Mouse (Mus musculus) heart, embryonic 10.5 days (tissue): ENCODE data around the gene Abhd8. TPM values are rescaled to one million over a fixed set of nuclear protein-coding genes. Genes with fewer than 3 reads are reported as not detected.

Experiments used
- DNase-seq: peaks from one replicate; pipeline ENCODE4 v3.0.0-alpha.2; 2017; ENCODE audit warnings: low spot score
- H3K27ac ChIP-seq: fragments of 300-500 bp; sonication (generic); 2 replicates; pipeline ENCODE4 v1.5.1; 2016; ENCODE audit warnings: mild to moderate bottlenecking
- H3K27me3 ChIP-seq: fragments of 300-500 bp; sonication (generic); 2 replicates; pipeline ENCODE4 v1.6.1; 2016; ENCODE audit warnings: mild to moderate bottlenecking; ENCODE audit not compliant: poor library complexity, insufficient read depth, severe bottlenecking
- H3K36me3 ChIP-seq: fragments of 300-500 bp; sonication (generic); 2 replicates; pipeline ENCODE4 v1.6.1; 2016; ENCODE audit warnings: mild to moderate bottlenecking, moderate library complexity
- H3K4me1 ChIP-seq: fragments of 300-500 bp; sonication (generic); 2 replicates; pipeline ENCODE4 v1.6.1; 2016; ENCODE audit warnings: mild to moderate bottlenecking
- H3K4me3 ChIP-seq: fragments of 300-500 bp; sonication (generic); 2 replicates; pipeline ENCODE4 v1.5.1; 2016; ENCODE audit warnings: mild to moderate bottlenecking, moderate library complexity
- H3K9me3 ChIP-seq: fragments of 300-500 bp; sonication (generic); 2 replicates; pipeline ENCODE4 v1.6.1; 2016; ENCODE audit warnings: mild to moderate bottlenecking, moderate library complexity
- WGBS: fragments of 180-500 bp; shearing (Covaris S2); methylation state at CpG from one replicate; pipeline ENCODE4 v1.1.7; 2016; 5-methylcytosine and 5-hydroxymethylcytosine counted together
- polyA plus RNA-seq: library from polyadenylated mRNA; unstranded; fragments of >200 nt; fragmentation: Nextera tagmentation; extraction: Ambion mirVana; gene quantifications from 2 replicates; pipeline ENCODE4 v1.2.1, GENCODE M21; 2016

Abhd8 gene
- 34.5 and 41.5 TPM in 2 replicates for polyA plus RNA-seq

- H3K4me3 ChIP-seq: peak within 1 kb of the TSS; percentile 86
- DNase-seq: peak; percentile 98
- peaks cover 41% of the 10 kb centered on the region for H3K4me1 ChIP-seq
- WGBS: under 1% methylated on average over 55 of the region's 55 CpGs
- H3K36me3 ChIP-seq: peaks cover 34% of the 10 kb centered on the region
- peaks cover 30% of the 10 kb centered on the region for H3K27me3 ChIP-seq
- H3K9me3 ChIP-seq: no peaks in the 10 kb centered on the region
- peak within 1 kb of the TSS; percentile 85 for H3K27ac ChIP-seq
Measured at GRCm38 (mm10) chr8:71463188-71464033, at the start of gene Abhd8. Gene Abhd8 (minus strand): TSS chr8:71463655.

GRCm38 (mm10) chr8:71511644-71512043, 48.2 kb upstream of the Abhd8 start, which contains the start of gene Plvap:
Gene Plvap (minus strand): TSS chr8:71511752.
- peak within 1 kb of the TSS; percentile 53 for H3K4me3 ChIP-seq
- WGBS: 21% methylated on average over 14 of the region's 14 CpGs
- H3K27ac ChIP-seq: peak within 1 kb of the TSS; percentile 74
- peaks cover 31% of the 10 kb centered on the region for H3K4me1 ChIP-seq
- H3K27me3 ChIP-seq: peaks cover 53% of the 10 kb centered on the region
- DNase-seq: peak; percentile 83
- no peaks in the 10 kb centered on the region for H3K9me3 ChIP-seq
- H3K36me3 ChIP-seq: no peaks in the 10 kb centered on the region

DNA sequence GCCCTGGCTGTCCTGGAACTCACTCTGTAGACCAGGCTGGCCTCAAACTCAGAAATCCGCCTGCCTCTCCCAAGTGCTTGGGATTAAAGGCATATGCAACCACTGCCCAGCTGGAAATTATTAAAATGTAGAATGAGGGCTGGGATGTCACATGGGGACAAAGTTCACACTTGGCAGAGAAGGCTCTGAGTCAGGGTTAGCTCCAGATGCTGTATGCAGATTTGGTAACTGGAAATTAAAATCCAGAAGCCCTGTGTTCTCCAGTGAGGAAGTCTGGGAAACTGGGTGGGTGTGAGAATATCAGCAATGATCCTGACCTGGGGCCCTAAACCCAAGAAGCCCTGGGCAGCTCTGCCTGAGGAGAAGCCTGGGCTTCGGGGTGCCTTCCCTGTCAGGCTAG, 45.9 kb upstream of the Abhd8 start:
- WGBS: 65% methylated on average over 2 of the region's 2 CpGs
- Histone ChIP-seq H3K36me3 (0 out of 2 replicates have a peak, but pooled peaks cover 10% of the 10 kb centered on the region), H3K9me3 (no peaks in the 10 kb centered on the region), H3K27me3 (peaks cover 69% of the 10 kb centered on the region), H3K4me1 (peaks cover 31% of the 10 kb centered on the region), H3K27ac (peak overlapping the region; percentile 64; the same call in 1 of the 2 replicates), H3K4me3 (peak overlapping the region; percentile 53)
- no peak for DNase-seq

GRCm38 (mm10) chr8:71507589-71508104, 44.2 kb upstream of the Abhd8 start:
- H3K4me3 ChIP-seq: peak overlapping the region; percentile 61
- peaks cover 33% of the 10 kb centered on the region for H3K4me1 ChIP-seq
- no peaks in the 10 kb centered on the region for H3K9me3 ChIP-seq
- H3K27me3 ChIP-seq: peaks cover 69% of the 10 kb centered on the region
- under 1% methylated on average over 61 of the region's 61 CpGs for whole genome bisulfite sequencing
- no peak for DNase-seq
- peak overlapping the region; percentile 59; the same call in 1 of the 2 replicates for H3K27ac ChIP-seq
- H3K36me3 ChIP-seq: 0 out of 2 replicates have a peak, but pooled peaks cover 10% of the 10 kb centered on the region

- 72% methylated on average over 4 of the region's 4 CpGs for WGBS
- 0 out of 2 replicates have a peak, but pooled peaks cover 10% of the 10 kb centered on the region for H3K36me3 ChIP-seq
- H3K27ac ChIP-seq: no peak overlapping the region
- H3K4me1 ChIP-seq: peaks cover 24% of the 10 kb centered on the region
- no peak for DNase-seq
- H3K4me3 ChIP-seq: no peak overlapping the region
- H3K27me3 ChIP-seq: peaks cover 58% of the 10 kb centered on the region
- no peaks in the 10 kb centered on the region for H3K9me3 ChIP-seq
Measured at GRCm38 (mm10) chr8:71505979-71506378, 42.5 kb upstream of the Abhd8 start.

- WGBS: 85% methylated on average over 4 of the region's 4 CpGs
- H3K4me1 ChIP-seq: peaks cover 27% of the 10 kb centered on the region
- no peaks in the 10 kb centered on the region for H3K9me3 ChIP-seq
- H3K27ac ChIP-seq: no peak overlapping the region
- H3K4me3 ChIP-seq: no peak overlapping the region
- DNase-seq: no peak
- H3K36me3 ChIP-seq: 0 out of 2 replicates have a peak, but pooled peaks cover 10% of the 10 kb centered on the region
- H3K27me3 ChIP-seq: peaks cover 52% of the 10 kb centered on the region
Measured at GRCm38 (mm10) chr8:71505326-71505725, 41.9 kb upstream of the Abhd8 start.

- Histone ChIP-seq H3K36me3 (0 out of 2 replicates have a peak, but pooled peaks cover 13% of the 10 kb centered on the region), H3K4me3 (no peak overlapping the region), H3K27ac (no peak overlapping the region; the same call in 1 of the 2 replicates), H3K4me1 (peaks cover 33% of the 10 kb centered on the region), H3K9me3 (no peaks in the 10 kb centered on the region), H3K27me3 (peaks cover 42% of the 10 kb centered on the region)
- WGBS: 82% methylated on average over 4 of the region's 4 CpGs
- no peak for DNase-seq
Measured at GRCm38 (mm10) chr8:71504349-71504748, 40.9 kb upstream of the Abhd8 start.

GRCm38 (mm10) chr8:71498816-71499690, 35.6 kb upstream of the Abhd8 start:
- Histone ChIP-seq H3K27me3 (no peaks in the 10 kb centered on the region), H3K4me1 (peaks cover 59% of the 10 kb centered on the region), H3K36me3 (peaks cover 6% of the 10 kb centered on the region; the same call in 1 of the 2 replicates), H3K4me3 (peak overlapping the region; percentile 32), H3K9me3 (no peaks in the 10 kb centered on the region), H3K27ac (peak overlapping the region; percentile 79)
- 23% methylated on average over 16 of the region's 16 CpGs for WGBS
- no peak for DNase-seq

- DNase-seq: no peak
- Histone ChIP-seq H3K4me3 (peak overlapping the region; percentile 32), H3K36me3 (peaks cover 14% of the 10 kb centered on the region), H3K4me1 (peaks cover 55% of the 10 kb centered on the region), H3K27ac (peak overlapping the region; percentile 79), H3K27me3 (no peaks in the 10 kb centered on the region), H3K9me3 (no peaks in the 10 kb centered on the region)
- WGBS: 14% methylated on average over 15 of the region's 15 CpGs
Measured at GRCm38 (mm10) chr8:71497881-71498501, 34.5 kb upstream of the Abhd8 start.

GRCm38 (mm10) chr8:71497077-71497645, 33.7 kb upstream of the Abhd8 start:
- H3K27ac ChIP-seq: peak overlapping the region; percentile 79; the same call in 1 of the 2 replicates
- H3K27me3 ChIP-seq: no peaks in the 10 kb centered on the region
- WGBS: 93% methylated on average over 1 of the region's 1 CpGs
- H3K36me3 ChIP-seq: peaks cover 22% of the 10 kb centered on the region
- H3K4me3 ChIP-seq: no peak overlapping the region
- DNase-seq: no peak
- H3K9me3 ChIP-seq: no peaks in the 10 kb centered on the region
- H3K4me1 ChIP-seq: peaks cover 54% of the 10 kb centered on the region

DNA sequence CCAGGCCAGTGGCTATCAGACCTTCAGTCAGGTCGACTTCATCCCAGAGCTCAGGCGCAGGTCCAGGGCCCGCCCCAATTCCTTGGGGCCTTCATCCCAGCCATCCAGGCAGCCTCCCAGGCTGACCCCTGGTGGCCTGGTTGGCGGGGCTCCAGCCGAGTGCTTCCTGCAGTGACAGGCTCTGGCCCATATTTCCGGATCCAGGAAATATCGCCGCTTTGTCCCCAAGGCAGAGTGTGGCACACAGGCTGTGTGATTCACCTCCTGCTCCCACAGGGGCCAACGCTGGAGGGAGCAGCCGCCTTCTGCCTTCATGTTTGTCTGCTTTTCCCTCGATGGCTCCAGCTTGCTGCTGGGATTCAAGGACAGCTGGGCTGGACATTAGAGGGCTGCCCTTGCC, 33.0 kb upstream of the Abhd8 start:
- peak; percentile 82 for DNase-seq
- Histone ChIP-seq H3K27ac (peak overlapping the region; percentile 56; the same call in 1 of the 2 replicates), H3K36me3 (peaks cover 29% of the 10 kb centered on the region), H3K4me3 (no peak overlapping the region), H3K27me3 (no peaks in the 10 kb centered on the region), H3K9me3 (no peaks in the 10 kb centered on the region), H3K4me1 (peaks cover 54% of the 10 kb centered on the region)
- WGBS: 35% methylated on average over 11 of the region's 11 CpGs

- H3K4me1 ChIP-seq: peaks cover 54% of the 10 kb centered on the region
- no peak overlapping the region for H3K4me3 ChIP-seq
- H3K27me3 ChIP-seq: no peaks in the 10 kb centered on the region
- no peak for DNase-seq
- H3K36me3 ChIP-seq: peaks cover 36% of the 10 kb centered on the region
- 89% methylated on average over 5 of the region's 5 CpGs for WGBS
- no peaks in the 10 kb centered on the region for H3K9me3 ChIP-seq
- H3K27ac ChIP-seq: peak overlapping the region; percentile 56; the same call in 1 of the 2 replicates
Measured at GRCm38 (mm10) chr8:71495811-71496210, 32.4 kb upstream of the Abhd8 start.
